Mouse (Mus musculus): Measurements from ENCODE around the gene 1700093K21Rik. TPM values are rescaled to one million over a fixed set of nuclear protein-coding genes. Genes with fewer than 3 reads are reported as not detected.
A peak's percentile ranks its signal among the peaks of the same experiment; 100 is the strongest.

The 1700093K21Rik gene
- polyA plus RNA-seq, 1 experiment: 1.1 TPM

GRCm38 (mm10) chr11:23497718-23498509 lies 23.0 kb downstream of the 1700093K21Rik start, which contains the start of gene Ahsa2:
Gene Ahsa2, minus strand, starts transcription at chr11:23498030.
- H3K4me3 ChIP-seq (ENCODE audit: insufficient read depth, low read length): peak within 1 kb of the TSS; percentile 95
- TF ChIP-seq POLR2A (IDR thresholded peaks at IDR 0.05; ENCODE audit: borderline replicate concordance, low read depth, low read length) (no peak), CTCF (IDR thresholded peaks at IDR 0.05; ENCODE audit: low read depth, low read length) (no peak)
- H3K27ac ChIP-seq (ENCODE audit: insufficient read depth, low read depth, low read length): peak within 1 kb of the TSS; percentile 56
- peaks cover 11% of the 10 kb centered on the region for H3K4me1 ChIP-seq (ENCODE audit: control insufficient read depth, insufficient read depth, low read length)

GRCm38 (mm10) chr11:23497335-23497717 lies 23.6 kb downstream of the 1700093K21Rik start:
- Histone ChIP-seq H3K4me1 (ENCODE audit: control insufficient read depth, insufficient read depth, low read length) (peaks cover 11% of the 10 kb centered on the region), H3K27ac (ENCODE audit: insufficient read depth, low read depth, low read length) (peak overlapping the region; percentile 56), H3K4me3 (ENCODE audit: insufficient read depth, low read length) (peak overlapping the region; percentile 95)
- no peak for TF ChIP-seq POLR2A (IDR thresholded peaks at IDR 0.05; ENCODE audit: borderline replicate concordance, low read depth, low read length)
- TF ChIP-seq CTCF (IDR thresholded peaks at IDR 0.05; ENCODE audit: low read depth, low read length): no peak

DNA sequence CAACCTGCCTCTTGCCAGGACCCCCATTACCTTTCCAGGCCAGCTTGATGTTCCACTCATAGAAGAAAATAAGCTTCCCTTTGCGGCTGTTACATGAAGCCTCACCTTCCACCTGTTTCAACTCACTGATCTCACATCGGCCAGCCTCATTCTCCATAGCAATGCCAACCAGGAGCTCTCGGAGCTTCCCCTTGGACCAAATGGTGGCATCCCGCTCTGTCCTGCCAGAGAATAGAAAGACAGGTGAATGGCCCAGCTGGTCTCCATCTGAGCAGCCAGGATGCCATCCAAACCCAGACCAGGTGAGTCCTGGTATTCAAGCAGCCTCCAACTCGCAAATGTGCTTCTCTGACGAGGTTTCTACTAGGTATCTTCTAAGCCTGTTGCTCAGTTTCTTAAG lies 24.3 kb downstream of the 1700093K21Rik start:
- TF ChIP-seq POLR2A (IDR thresholded peaks at IDR 0.05; ENCODE audit: borderline replicate concordance, low read depth, low read length): no peak
- Histone ChIP-seq H3K4me3 (ENCODE audit: insufficient read depth, low read length) (peak overlapping the region; percentile 95), H3K27ac (ENCODE audit: insufficient read depth, low read depth, low read length) (no peak overlapping the region), H3K4me1 (ENCODE audit: control insufficient read depth, insufficient read depth, low read length) (peaks cover 11% of the 10 kb centered on the region)

DNA sequence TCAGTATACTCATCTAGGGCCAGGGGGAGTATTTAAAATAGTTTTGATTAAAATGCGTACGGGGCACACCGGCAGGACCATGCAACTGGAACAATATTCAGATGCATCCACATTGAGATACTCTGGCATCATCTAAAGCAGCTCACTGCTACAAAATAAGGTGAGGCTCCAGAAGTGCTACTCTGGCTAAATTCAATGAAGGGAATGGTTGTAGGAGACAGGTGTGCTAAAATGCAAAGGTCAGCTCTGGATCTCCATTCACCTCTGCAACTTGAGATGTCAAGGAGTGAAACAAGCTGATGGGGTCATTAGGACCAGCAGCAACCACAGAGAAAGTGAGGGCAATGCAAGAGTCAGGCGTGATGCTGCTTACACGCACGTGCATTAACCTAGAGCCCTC lies 25.7 kb downstream of the 1700093K21Rik start:
- H3K4me3 ChIP-seq (ENCODE audit: insufficient read depth, low read length): no peak overlapping the region
- no peak for TF ChIP-seq CTCF (IDR thresholded peaks at IDR 0.05; ENCODE audit: low read depth, low read length)
- TF ChIP-seq POLR2A (IDR thresholded peaks at IDR 0.05; ENCODE audit: borderline replicate concordance, low read depth, low read length): no peak
- H3K4me1 ChIP-seq (ENCODE audit: control insufficient read depth, insufficient read depth, low read length): peaks cover 11% of the 10 kb centered on the region
- no peak overlapping the region for H3K27ac ChIP-seq (ENCODE audit: insufficient read depth, low read depth, low read length)

DNA sequence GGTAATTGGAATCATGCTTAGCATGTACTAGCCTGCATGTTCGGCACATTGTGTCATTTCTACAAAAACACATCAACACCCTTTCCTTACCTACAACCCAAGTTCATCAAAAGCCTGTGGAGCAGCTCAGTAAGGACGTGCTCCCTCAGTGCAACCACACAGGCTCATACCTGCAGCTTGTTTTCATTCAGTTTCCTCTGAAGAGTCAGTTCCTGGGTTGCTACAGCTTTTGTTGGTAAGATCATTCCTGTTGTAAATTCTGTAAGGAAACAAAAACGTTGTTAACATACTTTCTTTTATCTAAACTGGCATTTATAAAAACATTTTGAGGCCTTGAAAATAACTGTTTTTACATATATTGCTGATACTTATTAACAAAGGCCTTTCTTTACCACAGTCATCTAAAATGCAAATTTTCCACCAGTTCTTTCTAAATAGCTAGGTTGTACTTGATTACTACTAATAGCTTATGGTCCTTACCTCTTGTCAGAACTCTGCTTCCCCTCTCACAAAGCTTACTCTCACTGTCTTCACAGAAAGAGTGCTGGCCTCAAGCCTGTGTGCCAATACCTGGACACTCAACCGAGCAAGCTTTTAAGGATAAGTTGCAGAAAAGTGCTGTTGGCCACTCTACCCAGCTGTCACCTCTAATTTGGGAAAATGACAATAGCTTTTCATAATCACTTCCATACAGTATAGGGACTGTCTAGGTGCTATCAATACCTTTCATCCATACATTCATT lies 28.7 kb downstream of the 1700093K21Rik start:
- H3K4me1 ChIP-seq (ENCODE audit: control insufficient read depth, insufficient read depth, low read length): peaks cover 8% of the 10 kb centered on the region
- TF ChIP-seq POLR2A (IDR thresholded peaks at IDR 0.05; ENCODE audit: borderline replicate concordance, low read depth, low read length): no peak
- no peak for TF ChIP-seq CTCF (IDR thresholded peaks at IDR 0.05; ENCODE audit: low read depth, low read length)
- no peak overlapping the region for H3K27ac ChIP-seq (ENCODE audit: insufficient read depth, low read depth, low read length)

GRCm38 (mm10) chr11:23489955-23490354 lies 31.0 kb downstream of the 1700093K21Rik start:
- Histone ChIP-seq H3K27ac (ENCODE audit: insufficient read depth, low read depth, low read length) (no peak overlapping the region), H3K4me3 (ENCODE audit: insufficient read depth, low read length) (no peak overlapping the region), H3K4me1 (ENCODE audit: control insufficient read depth, insufficient read depth, low read length) (no peaks in the 10 kb centered on the region)
- TF ChIP-seq CTCF (IDR thresholded peaks at IDR 0.05; ENCODE audit: low read depth, low read length): no peak
- no peak for TF ChIP-seq POLR2A (IDR thresholded peaks at IDR 0.05; ENCODE audit: borderline replicate concordance, low read depth, low read length)

More for the DNA sequence above, 28.7 kb downstream of the 1700093K21Rik start:
- H3K4me3 ChIP-seq (ENCODE audit: insufficient read depth, low read length): no peak overlapping the region

Other genes starting within 250 kb of the 1700093K21Rik start
- 27.2 and 30.3 TPM in 2 replicates for gene Usp34, start 214.3 kb downstream of the 1700093K21Rik start, polyA plus RNA-seq (2012; ENCODE audit: insufficient read depth, insufficient read length, missing spikeins)
- gene Ahsa2, start 23.1 kb downstream of the 1700093K21Rik start, polyA plus RNA-seq (2012; ENCODE audit: insufficient read depth, insufficient read length, missing spikeins): 34.7 and 34.9 TPM in 2 replicates
- 10.8 and 14.9 TPM in 2 replicates for gene 0610010F05Rik, start 112.5 kb upstream of the 1700093K21Rik start, polyA plus RNA-seq (2012; ENCODE audit: insufficient read depth, insufficient read length, missing spikeins)
- gene Pus10, start 144.5 kb upstream of the 1700093K21Rik start, polyA plus RNA-seq (2012; ENCODE audit: insufficient read depth, insufficient read length, missing spikeins): 15.6 and 16.6 TPM in 2 replicates
- gene Pex13, start 144.8 kb upstream of the 1700093K21Rik start, polyA plus RNA-seq (2012; ENCODE audit: insufficient read depth, insufficient read length, missing spikeins): 28.6 and 31.2 TPM in 2 replicates
- gene Rel, start 249.8 kb upstream of the 1700093K21Rik start, polyA plus RNA-seq (2012; ENCODE audit: insufficient read depth, insufficient read length, missing spikeins): 26.6 and 26.7 TPM in 2 replicates

Measured in bone marrow macrophage, adult 2 months (primary cell).